Mouse (Mus musculus): ENCODE measurements around the gene Xntrpc. TPM values are rescaled to one million over a fixed set of nuclear protein-coding genes. Genes with fewer than 3 reads are reported as not detected.
A peak's percentile ranks its signal among the peaks of the same experiment; 100 is the strongest.
"Not testable (repeated sequence)": the region's sequence is repeated elsewhere in the genome, so short reads cannot be mapped to it uniquely, and the experiment has no call there.

Xntrpc gene
- polyA plus RNA-seq, 1 experiment from 2014 or later, result 2.0 TPM

DNA sequence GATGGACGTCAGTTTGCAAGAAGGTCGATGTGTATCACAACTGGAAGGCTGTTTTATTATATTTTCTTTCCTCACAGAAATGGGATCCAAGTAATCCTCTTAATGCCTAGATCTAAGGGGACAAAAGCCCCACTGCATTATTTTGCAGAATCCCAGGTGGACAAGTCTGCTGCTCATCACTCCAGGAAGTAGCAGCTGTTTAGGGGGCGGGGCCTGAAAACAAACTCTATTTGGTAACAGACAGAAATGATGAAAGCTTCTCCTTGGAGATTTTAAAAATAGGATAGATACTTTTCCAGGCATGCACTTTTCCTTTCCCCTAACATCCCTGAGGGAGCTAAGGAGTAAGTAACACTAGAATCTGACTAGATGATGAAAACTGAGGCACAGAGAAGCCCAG is 28.2 kb upstream of the Xntrpc start:
- H3K4me1 ChIP-seq, result no peaks in the 10 kb centered on the region
- no peak overlapping the region for H3K4me2 ChIP-seq (replicated peaks)
- H3K27me3 ChIP-seq, result no peaks in the 10 kb centered on the region
- H3K4me3 ChIP-seq (replicated peaks), result no peak overlapping the region
- H3K27ac ChIP-seq (replicated peaks), result no peak overlapping the region
- no peak overlapping the region for H3K9ac ChIP-seq
- ATAC-seq (ENCODE audit: insufficient number of reproducible peaks, low FRiP score, low TSS enrichment, low read depth), result no peak
- 86% methylated on average over 3 of the region's 3 CpGs for WGBS
- H3K9me3 ChIP-seq (replicated peaks), result no peaks in the 10 kb centered on the region
- H3K36me3 ChIP-seq, result peaks cover 84% of the 10 kb centered on the region

DNA sequence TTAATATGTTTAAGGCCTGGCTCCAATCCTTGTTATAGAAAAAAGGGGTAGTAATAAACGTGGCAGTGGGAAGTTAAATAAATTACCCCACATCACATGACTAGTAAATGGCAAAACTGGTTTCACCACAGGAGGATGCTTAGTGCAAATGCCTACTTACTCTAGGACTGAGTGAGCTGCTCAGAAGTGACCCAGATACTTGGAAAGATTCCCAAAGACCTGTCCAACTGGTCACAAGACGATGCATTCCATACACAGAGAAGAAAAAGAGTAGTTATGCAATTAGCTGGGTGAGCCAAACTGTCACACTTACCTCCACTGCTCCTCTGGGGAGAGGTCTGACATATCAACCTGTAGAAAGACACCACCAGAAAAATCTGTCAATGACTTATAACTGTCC is 23.2 kb upstream of the Xntrpc start:
- H3K9ac ChIP-seq, result no peak overlapping the region
- ATAC-seq (ENCODE audit: insufficient number of reproducible peaks, low FRiP score, low TSS enrichment, low read depth), result no peak
- no peak overlapping the region for H3K27ac ChIP-seq (replicated peaks)
- no peak overlapping the region for H3K4me3 ChIP-seq (replicated peaks)
- 57% methylated on average over 2 of the region's 2 CpGs for WGBS
- H3K9me3 ChIP-seq (replicated peaks), result no peaks in the 10 kb centered on the region
- no peak overlapping the region for H3K4me2 ChIP-seq (replicated peaks)
- H3K36me3 ChIP-seq, result peaks cover 44% of the 10 kb centered on the region
- H3K4me1 ChIP-seq, result no peaks in the 10 kb centered on the region
- H3K27me3 ChIP-seq, result no peaks in the 10 kb centered on the region

DNA sequence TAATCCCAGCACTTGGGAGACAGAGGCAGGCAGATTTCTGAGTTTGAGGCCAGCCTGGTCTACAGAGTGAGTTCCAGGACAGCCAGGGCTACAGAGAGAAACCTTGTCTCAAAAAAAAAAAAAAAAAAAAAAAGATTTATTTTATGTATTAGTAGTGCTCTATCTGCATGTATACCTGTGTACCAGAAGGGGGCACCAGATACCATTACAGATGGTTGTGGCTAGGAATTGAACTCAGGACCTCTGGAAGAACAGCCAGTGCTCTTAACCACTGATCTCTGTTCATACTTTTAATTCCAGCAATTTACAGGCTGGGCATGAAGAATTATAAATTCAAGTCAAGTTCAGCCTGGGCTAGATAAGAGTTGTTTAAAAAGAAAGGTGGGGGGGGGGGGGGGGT is 17.0 kb upstream of the Xntrpc start:
- 0 out of 2 replicates have a peak, but pooled peaks cover 19% of the 10 kb centered on the region for H3K36me3 ChIP-seq
- H3K4me3 ChIP-seq (replicated peaks); H3K4me1 ChIP-seq; H3K9ac ChIP-seq; ATAC-seq (ENCODE audit: insufficient number of reproducible peaks, low FRiP score, low TSS enrichment, low read depth); H3K9me3 ChIP-seq (replicated peaks); H3K27me3 ChIP-seq; H3K4me2 ChIP-seq (replicated peaks); H3K27ac ChIP-seq (replicated peaks): not testable (repeated sequence)

DNA sequence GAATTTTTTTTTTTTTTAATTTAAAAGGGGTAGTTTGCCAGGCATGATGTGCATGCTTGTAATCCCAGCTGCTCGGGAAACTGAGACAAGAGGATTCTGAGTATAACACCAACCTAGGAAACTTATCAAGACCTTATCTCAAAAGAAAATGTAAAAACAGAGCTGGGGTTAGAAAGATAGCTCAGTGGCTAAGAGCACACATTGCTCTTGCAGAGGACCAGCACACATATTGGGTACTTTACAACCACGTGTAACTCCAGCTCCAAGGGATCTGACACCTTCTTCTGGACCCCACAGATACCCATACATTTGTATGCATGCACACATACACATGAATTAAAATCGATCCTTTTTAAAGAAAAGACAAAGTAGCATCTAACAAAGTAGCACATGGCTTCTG is 4.2 kb upstream of the Xntrpc start:
- no peak overlapping the region for H3K4me3 ChIP-seq (replicated peaks)
- no peak overlapping the region for H3K9ac ChIP-seq
- peaks cover 16% of the 10 kb centered on the region for H3K36me3 ChIP-seq
- ATAC-seq (ENCODE audit: insufficient number of reproducible peaks, low FRiP score, low TSS enrichment, low read depth), result no peak
- H3K9me3 ChIP-seq (replicated peaks), result no peaks in the 10 kb centered on the region
- H3K4me1 ChIP-seq, result peaks cover 14% of the 10 kb centered on the region
- H3K4me2 ChIP-seq (replicated peaks), result no peak overlapping the region
- no peak overlapping the region for H3K27ac ChIP-seq (replicated peaks)
- no peaks in the 10 kb centered on the region for H3K27me3 ChIP-seq
- WGBS, result 90% methylated on average over 3 of the region's 3 CpGs

DNA sequence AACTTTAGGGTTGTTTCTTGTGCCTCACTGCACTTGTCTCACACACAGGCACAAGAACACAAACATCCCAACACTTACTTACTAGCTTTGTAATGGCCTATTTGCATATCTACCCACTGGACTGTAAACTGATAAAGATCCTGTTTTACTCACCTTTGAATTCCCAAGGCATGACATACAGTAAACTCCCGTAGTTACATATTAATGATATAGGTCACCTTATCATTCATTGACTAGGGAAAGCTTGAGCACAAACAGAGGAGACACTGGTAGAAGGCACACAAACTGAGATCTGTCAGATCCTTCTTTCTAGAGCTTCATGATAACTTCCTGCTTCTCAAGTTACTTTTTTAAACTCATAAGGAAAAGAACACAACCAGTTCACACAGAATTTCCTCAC is 3.3 kb upstream of the Xntrpc start:
- Histone ChIP-seq H3K4me3 (replicated peaks) (no peak overlapping the region), H3K4me1 (peaks cover 18% of the 10 kb centered on the region), H3K36me3 (peaks cover 10% of the 10 kb centered on the region; the same call in 1 of the 2 replicates), H3K4me2 (replicated peaks) (no peak overlapping the region), H3K9ac (no peak overlapping the region), H3K27ac (replicated peaks) (no peak overlapping the region), H3K27me3 (no peaks in the 10 kb centered on the region), H3K9me3 (replicated peaks) (no peaks in the 10 kb centered on the region)
- 91% methylated on average over 1 of the region's 1 CpGs for WGBS
- ATAC-seq (ENCODE audit: insufficient number of reproducible peaks, low FRiP score, low TSS enrichment, low read depth), result no peak

DNA sequence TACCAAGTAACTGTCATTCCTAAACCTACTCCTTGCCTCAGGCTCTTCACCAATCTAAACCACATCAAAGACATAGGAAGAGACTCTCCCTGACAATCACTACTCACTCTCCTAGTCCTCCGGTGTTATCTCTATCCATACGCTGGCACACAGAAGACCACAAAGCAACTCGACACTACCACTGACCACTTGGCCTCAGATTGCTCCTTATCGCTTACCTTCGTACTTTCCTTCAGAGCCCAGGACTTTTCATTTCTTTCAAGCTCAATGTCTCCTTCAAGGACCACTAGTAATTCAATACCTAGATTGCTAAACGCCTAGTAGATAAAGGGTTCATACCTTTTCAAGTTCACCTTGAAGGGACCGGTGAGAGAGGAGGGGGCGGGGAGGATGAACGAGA is 1.6 kb upstream of the Xntrpc start:
- Histone ChIP-seq H3K27me3 (no peaks in the 10 kb centered on the region), H3K9me3 (replicated peaks) (no peaks in the 10 kb centered on the region), H3K4me2 (replicated peaks) (peak overlapping the region; percentile 68), H3K27ac (replicated peaks) (no peak overlapping the region), H3K4me1 (peaks cover 18% of the 10 kb centered on the region), H3K9ac (no peak overlapping the region), H3K36me3 (peaks cover 8% of the 10 kb centered on the region; the same call in 1 of the 2 replicates), H3K4me3 (replicated peaks) (peak overlapping the region; percentile 78)
- ATAC-seq (ENCODE audit: insufficient number of reproducible peaks, low FRiP score, low TSS enrichment, low read depth), result no peak
- 70% methylated on average over 9 of the region's 9 CpGs for WGBS

DNA sequence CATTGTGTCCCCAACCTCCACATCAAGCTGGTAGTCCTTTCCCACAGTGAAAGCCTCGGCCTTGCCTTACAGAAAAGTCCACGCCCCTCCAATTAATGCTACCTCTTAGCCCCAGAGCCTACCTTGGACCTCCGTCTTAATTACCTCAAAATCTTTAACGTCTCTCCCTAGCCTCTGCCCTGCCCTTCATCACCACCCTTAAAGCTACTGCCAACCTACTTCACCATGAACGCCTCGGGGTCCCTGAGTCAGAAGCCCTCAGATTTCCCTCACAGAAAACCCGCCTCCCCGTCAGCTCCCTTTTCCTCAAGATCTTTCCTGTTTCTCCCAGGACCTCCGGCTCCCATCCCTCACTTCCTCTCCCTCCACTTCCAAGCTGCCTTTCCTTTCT is 863 bp upstream of the Xntrpc start:
- H3K36me3 ChIP-seq, result peaks cover 4% of the 10 kb centered on the region; the same call in 1 of the 2 replicates

DNA sequence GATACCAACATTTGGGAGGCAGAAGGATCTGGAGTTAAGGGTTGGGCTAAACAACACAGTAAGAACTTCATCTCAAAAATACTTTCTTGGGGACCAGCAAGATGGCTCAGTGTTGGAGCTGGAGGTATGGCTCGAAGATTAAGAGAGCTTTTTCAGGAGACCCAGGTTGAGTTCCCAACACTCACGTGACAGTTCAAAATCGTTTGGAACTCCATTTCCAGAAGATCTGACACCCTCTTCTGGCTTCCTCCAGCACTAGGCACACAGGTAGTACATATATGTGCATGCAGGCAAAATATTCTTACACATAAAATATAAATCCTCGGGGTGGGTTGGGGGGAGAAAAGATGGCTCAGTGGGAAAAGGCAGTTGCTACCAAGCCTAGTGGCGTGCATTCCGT is 850 bp downstream of the Xntrpc start:
- no peak for ATAC-seq (ENCODE audit: insufficient number of reproducible peaks, low FRiP score, low TSS enrichment, low read depth)
- Histone ChIP-seq H3K4me1 (peaks cover 18% of the 10 kb centered on the region), H3K27me3 (no peaks in the 10 kb centered on the region), H3K9ac (peak overlapping the region; percentile 41), H3K4me2 (replicated peaks) (peak overlapping the region; percentile 68), H3K27ac (replicated peaks) (no peak overlapping the region), H3K4me3 (replicated peaks) (peak overlapping the region; percentile 78), H3K36me3 (peaks cover 4% of the 10 kb centered on the region; the same call in 1 of the 2 replicates), H3K9me3 (replicated peaks) (no peaks in the 10 kb centered on the region)
- 64% methylated on average over 6 of the region's 6 CpGs for WGBS

More for the DNA sequence above, 863 bp upstream of the Xntrpc start:
- Histone ChIP-seq H3K4me2 (replicated peaks) (peak overlapping the region; percentile 68), H3K9ac (peak overlapping the region; percentile 45), H3K27ac (replicated peaks) (peak overlapping the region; percentile 88), H3K4me1 (peaks cover 18% of the 10 kb centered on the region), H3K9me3 (replicated peaks) (no peaks in the 10 kb centered on the region), H3K27me3 (no peaks in the 10 kb centered on the region), H3K4me3 (replicated peaks) (peak overlapping the region; percentile 78)
- WGBS, result 1% methylated on average over 9 of the region's 9 CpGs
- ATAC-seq (ENCODE audit: insufficient number of reproducible peaks, low FRiP score, low TSS enrichment, low read depth), result no peak

DNA sequence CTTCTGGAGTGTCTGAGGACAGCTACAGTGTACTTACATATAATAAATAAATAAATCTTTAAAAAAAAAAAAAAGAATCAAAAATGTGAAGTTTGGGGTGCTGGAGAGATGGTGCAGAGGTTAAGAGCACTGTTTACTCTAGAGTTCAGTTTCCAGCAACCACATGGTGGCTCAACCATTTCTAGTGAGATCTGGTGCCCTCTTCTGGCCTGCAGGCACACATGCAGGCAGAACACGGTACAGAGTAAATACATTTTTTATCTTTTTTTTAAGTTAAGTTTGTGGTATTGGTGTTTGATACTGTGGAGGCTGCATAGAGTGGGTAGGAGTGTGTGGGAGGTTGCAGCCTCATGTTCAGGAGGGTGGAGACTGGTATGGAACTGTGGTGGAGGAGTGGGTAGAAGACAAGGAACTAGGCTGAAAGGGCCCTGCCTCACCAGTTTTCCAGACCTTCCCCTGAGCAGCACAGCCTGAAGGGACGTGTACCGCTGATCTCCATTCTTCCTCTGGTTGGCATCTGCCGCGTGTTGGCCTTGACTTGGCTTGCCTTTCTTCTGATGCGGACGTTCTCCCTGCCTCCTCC is 11.3 kb downstream of the Xntrpc start:
- H3K36me3 ChIP-seq, result peaks cover 82% of the 10 kb centered on the region
- WGBS, result 74% methylated on average over 7 of the region's 7 CpGs
- no peaks in the 10 kb centered on the region for H3K9me3 ChIP-seq (replicated peaks)
- no peak overlapping the region for H3K9ac ChIP-seq
- no peak overlapping the region for H3K27ac ChIP-seq (replicated peaks)
- H3K4me3 ChIP-seq (replicated peaks), result no peak overlapping the region
- ATAC-seq (ENCODE audit: insufficient number of reproducible peaks, low FRiP score, low TSS enrichment, low read depth), result peak; percentile 34; the same call in 1 of the 2 replicates
- H3K4me1 ChIP-seq, result no peaks in the 10 kb centered on the region
- no peaks in the 10 kb centered on the region for H3K27me3 ChIP-seq
- H3K4me2 ChIP-seq (replicated peaks), result no peak overlapping the region

DNA sequence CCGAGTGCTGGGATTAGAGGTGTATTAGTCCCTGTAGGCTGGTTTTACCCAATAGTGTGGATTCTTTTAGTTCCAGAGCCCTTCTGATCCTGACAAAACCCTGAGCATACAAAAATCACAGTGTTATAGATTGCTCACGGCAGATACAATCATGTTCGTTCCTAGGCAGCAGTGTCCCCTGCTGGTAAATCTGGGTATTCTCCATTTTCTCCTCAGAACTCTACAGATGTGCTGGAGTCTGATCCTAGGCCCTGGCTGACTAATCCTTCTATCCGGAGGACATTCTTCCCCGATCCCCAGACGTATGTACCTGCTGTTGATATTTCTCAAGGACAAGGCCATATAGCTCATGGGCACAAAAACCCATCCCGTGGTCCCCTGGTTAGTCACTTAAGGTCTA is 13.0 kb downstream of the Xntrpc start:
- no peaks in the 10 kb centered on the region for H3K9me3 ChIP-seq (replicated peaks)
- ATAC-seq (ENCODE audit: insufficient number of reproducible peaks, low FRiP score, low TSS enrichment, low read depth), result no peak
- H3K4me3 ChIP-seq (replicated peaks), result no peak overlapping the region
- no peak overlapping the region for H3K27ac ChIP-seq (replicated peaks)
- 74% methylated on average over 7 of the region's 7 CpGs for WGBS
- H3K4me2 ChIP-seq (replicated peaks), result no peak overlapping the region
- H3K9ac ChIP-seq, result no peak overlapping the region
- H3K27me3 ChIP-seq, result no peaks in the 10 kb centered on the region
- H3K36me3 ChIP-seq, result peaks cover 82% of the 10 kb centered on the region
- no peaks in the 10 kb centered on the region for H3K4me1 ChIP-seq

DNA sequence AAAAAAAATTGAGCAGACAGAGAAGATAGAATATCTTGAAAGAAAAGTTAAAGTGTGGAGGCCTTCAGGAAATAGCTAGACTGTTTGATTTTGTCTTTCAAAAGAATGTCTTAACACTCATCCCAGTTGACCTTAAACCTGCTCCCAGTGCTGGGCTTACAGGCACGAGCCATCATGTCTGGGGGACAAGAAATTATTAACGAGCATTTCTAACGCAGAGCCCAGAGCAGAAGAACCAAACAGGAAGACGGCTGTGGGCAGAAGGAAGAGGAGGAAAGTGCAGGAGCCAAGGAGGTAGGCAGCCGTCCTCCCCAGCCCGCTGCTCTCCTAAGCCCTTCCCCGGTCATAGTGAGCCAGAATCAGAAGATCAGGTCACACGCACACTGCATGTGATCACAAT is 14.8 kb downstream of the Xntrpc start:
- Histone ChIP-seq H3K9me3 (replicated peaks) (no peaks in the 10 kb centered on the region), H3K36me3 (peaks cover 71% of the 10 kb centered on the region), H3K4me3 (replicated peaks) (no peak overlapping the region), H3K27me3 (no peaks in the 10 kb centered on the region), H3K4me2 (replicated peaks) (no peak overlapping the region), H3K9ac (no peak overlapping the region), H3K4me1 (no peaks in the 10 kb centered on the region), H3K27ac (replicated peaks) (no peak overlapping the region)
- 90% methylated on average over 8 of the region's 8 CpGs for WGBS
- no peak for ATAC-seq (ENCODE audit: insufficient number of reproducible peaks, low FRiP score, low TSS enrichment, low read depth)

DNA sequence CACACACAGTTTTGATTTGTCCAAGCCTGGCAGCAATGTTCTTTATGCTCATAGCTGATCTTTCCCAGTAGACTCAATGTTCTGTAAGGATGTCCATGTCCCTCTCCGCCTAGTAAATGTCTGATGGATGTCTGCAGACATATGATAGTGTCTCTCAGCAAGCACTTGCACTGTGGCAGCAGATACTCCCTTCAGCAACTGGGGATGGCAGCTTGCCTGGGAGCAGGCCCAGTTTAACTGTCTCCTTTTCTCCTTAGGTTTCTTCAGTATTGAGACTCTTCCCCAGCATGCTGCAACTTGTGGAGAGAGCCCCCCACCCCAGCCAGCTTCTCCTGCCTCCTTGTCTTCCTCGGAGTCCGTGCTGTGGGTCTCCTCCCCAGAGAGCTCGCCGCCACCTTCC is 16.3 kb downstream of the Xntrpc start:
- Histone ChIP-seq H3K27ac (replicated peaks) (no peak overlapping the region), H3K9me3 (replicated peaks) (no peaks in the 10 kb centered on the region), H3K4me2 (replicated peaks) (no peak overlapping the region), H3K9ac (no peak overlapping the region), H3K27me3 (no peaks in the 10 kb centered on the region), H3K36me3 (peaks cover 62% of the 10 kb centered on the region), H3K4me1 (no peaks in the 10 kb centered on the region), H3K4me3 (replicated peaks) (no peak overlapping the region)
- WGBS, result 88% methylated on average over 5 of the region's 5 CpGs
- no peak for ATAC-seq (ENCODE audit: insufficient number of reproducible peaks, low FRiP score, low TSS enrichment, low read depth)

Measured in embryonic facial prominence, embryonic 15.5 days (tissue).